Mouse (Mus musculus) olfactory bulb, adult 2 months (tissue): ENCODE measurements around the gene Rsad1.

ENCODE experiments used
- CTCF ChIP-seq: fragments of 200-500 bp; IDR thresholded peaks from 2 replicates; pipeline ENCODE4 v1.5.1; 2012; ENCODE audit warnings: low read depth, mild to moderate bottlenecking, low read length, moderate library complexity; ENCODE audit not compliant: insufficient read depth
- POLR2A ChIP-seq: fragments of 200-500 bp; IDR thresholded peaks from 2 replicates; pipeline ENCODE4 v1.6.1; 2012; ENCODE audit warnings: mild to moderate bottlenecking, low read depth, low read length, moderate library complexity; ENCODE audit not compliant: insufficient read depth

DNA sequence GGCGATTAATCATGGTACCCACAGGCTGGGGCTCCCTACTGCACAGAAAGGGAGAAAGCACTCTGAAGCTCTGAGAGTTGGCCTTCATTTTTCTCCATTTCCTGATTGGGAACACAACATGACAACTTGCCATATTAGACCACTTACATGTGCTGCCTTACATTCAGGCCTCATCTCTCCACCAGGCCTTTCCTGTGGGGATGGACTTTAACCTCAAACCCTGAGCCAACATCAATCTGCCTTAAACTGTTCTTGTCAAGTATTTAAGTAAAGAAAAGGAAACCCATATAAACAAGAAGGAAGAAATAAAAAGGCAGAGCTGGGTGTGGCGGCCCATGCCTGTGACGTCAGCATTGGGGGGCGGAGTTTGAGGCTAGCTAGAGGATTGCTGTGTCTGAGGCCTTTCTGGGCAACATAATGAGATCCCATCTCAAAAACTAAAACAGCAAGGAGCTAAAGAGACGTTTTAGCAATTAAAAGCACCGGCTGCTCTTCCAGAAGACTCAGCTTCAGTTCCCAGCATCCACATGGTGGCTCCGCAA, 47.3 kb upstream of the Rsad1 start:
- TF ChIP-seq POLR2A, result no peak
- no peak for TF ChIP-seq CTCF
